Mouse (Mus musculus): ENCODE data around the gene Ola1.

Gene Ola1

GRCm38 (mm10) chr2:73146111-73146510 is 72.6 kb downstream of the Ola1 start:
- DNase-seq (ENCODE audit: low read depth, low spot score) = no peak

DNA sequence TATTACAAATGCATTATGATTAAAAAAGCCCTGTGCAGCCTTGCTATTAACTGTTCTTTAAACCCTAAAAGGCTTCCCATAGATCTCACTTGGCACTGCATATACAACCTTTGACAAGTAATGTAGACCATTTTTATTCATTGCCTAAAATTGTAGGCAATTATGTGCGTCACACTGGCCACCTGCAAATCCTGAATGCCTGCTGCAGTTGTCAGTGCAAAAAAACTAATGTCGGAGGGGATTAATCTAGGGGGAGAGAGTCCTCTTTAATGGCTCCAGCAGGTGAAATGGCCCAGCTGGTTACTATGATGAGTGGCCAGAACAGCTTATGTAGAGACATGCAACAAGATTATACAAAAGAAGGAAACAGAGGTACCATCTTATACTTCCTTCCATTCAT is 75.0 kb downstream of the Ola1 start:
- no peak for DNase-seq (ENCODE audit: low read depth, low spot score)

GRCm38 (mm10) chr2:73142832-73143470 is 75.8 kb downstream of the Ola1 start:
- no peak for DNase-seq (ENCODE audit: low read depth, low spot score)

GRCm38 (mm10) chr2:73132897-73133296 is 85.8 kb downstream of the Ola1 start:
- no peak for DNase-seq (ENCODE audit: low read depth, low spot score)

DNA sequence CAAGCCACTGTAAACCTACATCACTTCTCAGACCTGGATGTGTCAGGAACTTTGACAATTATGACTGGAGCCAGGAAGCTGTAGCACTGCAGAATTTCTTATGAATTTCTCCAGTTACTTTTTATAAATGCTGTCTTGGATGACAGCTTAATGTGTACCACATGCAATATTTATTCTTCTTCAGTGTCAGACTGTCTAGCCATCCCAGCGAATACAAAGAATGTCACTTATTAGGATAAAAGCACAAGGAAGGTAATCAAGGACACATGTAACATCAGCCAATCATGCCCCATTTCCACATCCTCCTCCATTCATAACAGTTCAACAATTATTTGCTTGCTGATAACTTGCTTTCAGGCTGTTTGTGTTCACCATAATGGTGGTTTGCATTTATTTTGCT is 91.0 kb downstream of the Ola1 start:
- DNase-seq (ENCODE audit: low read depth, low spot score) = no peak

GRCm38 (mm10) chr2:73118781-73119180 is 99.9 kb downstream of the Ola1 start:
- no peak for DNase-seq (ENCODE audit: low read depth, low spot score)

- no peak for DNase-seq (ENCODE audit: low read depth, low spot score)
Measured at GRCm38 (mm10) chr2:73107089-73107488, 111.6 kb downstream of the Ola1 start.

GRCm38 (mm10) chr2:73096491-73096890 is 122.2 kb downstream of the Ola1 start:
- no peak for DNase-seq (ENCODE audit: low read depth, low spot score)

GRCm38 (mm10) chr2:73095300-73095699 is 123.4 kb downstream of the Ola1 start:
- no peak for DNase-seq (ENCODE audit: low read depth, low spot score)

GRCm38 (mm10) chr2:73093032-73093431 is 125.7 kb downstream of the Ola1 start:
- peak; percentile 11 for DNase-seq (ENCODE audit: low read depth, low spot score)

DNA sequence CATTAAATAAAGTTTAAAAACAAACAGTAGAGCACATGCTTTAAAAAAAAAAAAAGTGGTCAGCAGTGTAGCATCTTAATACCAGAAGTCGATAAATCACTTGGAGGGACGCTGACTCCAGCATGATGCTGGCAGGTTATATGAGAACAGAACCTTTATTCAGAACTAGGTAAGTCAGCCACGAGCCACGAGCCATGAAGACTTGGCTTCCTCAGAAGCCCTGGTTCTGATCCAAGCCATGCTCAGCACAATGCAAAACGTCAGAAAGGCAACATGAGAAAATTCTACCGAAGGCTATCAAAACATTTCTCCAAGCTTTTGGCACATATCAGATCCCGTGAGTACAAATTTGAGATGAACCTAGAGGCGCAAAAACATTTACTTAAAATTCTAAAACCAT is 127.4 kb downstream of the Ola1 start:
- DNase-seq (ENCODE audit: low read depth, low spot score) = no peak

DNA sequence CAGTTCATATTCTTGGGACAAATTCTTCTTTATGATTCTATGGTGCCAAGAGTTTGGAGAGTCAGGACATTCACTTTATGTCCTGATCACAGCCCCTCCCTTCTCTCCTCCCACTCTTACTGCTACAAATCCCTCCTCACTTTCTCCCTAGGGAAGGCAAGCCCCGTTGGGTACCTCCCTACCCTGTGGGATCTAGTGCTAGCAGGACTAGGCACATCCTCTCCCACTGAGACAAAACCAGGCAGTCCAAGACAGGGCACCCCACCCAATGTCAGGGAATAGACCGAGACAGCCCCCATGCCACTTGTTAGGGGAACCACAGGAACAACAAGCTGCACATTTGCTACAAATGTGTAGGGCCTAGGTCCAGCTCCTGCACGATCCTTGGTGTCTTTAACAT is 131.1 kb downstream of the Ola1 start:
- no peak for DNase-seq (ENCODE audit: low read depth, low spot score)

DNA sequence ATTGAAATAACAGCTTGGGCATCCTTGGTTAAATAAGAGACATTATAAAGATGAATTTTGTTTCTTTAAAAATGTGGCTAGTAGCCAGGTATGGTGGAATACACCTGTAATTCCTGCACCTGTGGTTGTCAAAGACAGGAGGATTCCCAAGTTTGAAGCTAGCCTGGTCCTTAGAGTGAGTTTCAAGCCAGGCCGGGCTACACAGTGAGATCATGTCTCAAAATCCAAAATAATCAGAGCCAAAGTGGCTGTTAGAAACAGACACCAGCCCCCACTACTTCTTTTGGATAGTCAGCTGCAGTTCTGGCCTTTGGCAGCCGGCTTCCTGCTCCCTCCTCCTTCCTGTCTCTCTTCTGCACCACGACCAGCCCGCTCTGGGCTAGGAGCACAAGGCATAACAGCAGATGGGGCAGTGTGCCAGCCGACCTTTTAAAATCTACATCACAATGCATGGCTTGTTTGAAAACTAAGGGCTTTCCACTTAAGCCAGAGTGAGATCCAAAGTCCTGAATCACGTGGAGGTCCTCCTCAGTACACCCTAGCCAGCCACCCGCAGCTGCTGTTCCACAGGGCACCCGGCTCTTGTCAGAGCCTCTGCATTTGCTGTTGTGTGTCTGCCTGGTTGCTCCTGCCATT is 132.9 kb downstream of the Ola1 start:
- no peak for DNase-seq (ENCODE audit: low read depth, low spot score)

DNA sequence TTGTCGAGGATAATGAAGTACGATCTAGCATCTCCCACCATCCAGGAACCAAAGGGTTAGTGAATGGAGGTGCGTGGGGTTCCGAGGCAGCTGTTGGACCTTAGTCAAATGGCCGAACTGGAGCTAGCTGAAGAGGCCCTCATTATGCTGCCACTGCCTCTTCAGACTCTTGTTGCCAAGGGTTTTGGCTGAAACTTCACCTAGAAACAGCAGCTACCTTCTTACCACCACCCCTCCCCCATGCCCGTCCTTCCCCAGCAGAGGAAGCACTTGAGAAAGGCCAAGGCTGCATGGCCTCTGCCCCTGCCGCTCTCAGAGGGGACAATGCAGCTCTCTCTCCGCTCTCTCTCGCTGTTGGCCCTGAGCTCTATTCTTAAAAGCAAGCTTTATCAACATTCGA is 136.2 kb downstream of the Ola1 start:
- no peak for DNase-seq (ENCODE audit: low read depth, low spot score)

- no peak for DNase-seq (ENCODE audit: low read depth, low spot score)
Measured at GRCm38 (mm10) chr2:73081861-73082260, 136.9 kb downstream of the Ola1 start.

GRCm38 (mm10) chr2:73080084-73080483 is 138.6 kb downstream of the Ola1 start:
- DNase-seq (ENCODE audit: low read depth, low spot score) = no peak

- DNase-seq (ENCODE audit: low read depth, low spot score) = no peak
Measured at GRCm38 (mm10) chr2:73079311-73079710, 139.4 kb downstream of the Ola1 start.

GRCm38 (mm10) chr2:73073811-73074472 is 144.8 kb downstream of the Ola1 start:
- no peak for DNase-seq (ENCODE audit: low read depth, low spot score)

- DNase-seq (ENCODE audit: low read depth, low spot score) = no peak
Measured at GRCm38 (mm10) chr2:73071201-73071600, 147.5 kb downstream of the Ola1 start.

- no peak for DNase-seq (ENCODE audit: low read depth, low spot score)
Measured at GRCm38 (mm10) chr2:73070449-73071076, 148.2 kb downstream of the Ola1 start.

GRCm38 (mm10) chr2:73069223-73069825 is 149.4 kb downstream of the Ola1 start:
- no peak for DNase-seq (ENCODE audit: low read depth, low spot score)

Data from skeletal muscle tissue, adult 2 months (tissue).